ENCODE assay signal across 19 mouse cellular contexts in the genomic region with DNA sequence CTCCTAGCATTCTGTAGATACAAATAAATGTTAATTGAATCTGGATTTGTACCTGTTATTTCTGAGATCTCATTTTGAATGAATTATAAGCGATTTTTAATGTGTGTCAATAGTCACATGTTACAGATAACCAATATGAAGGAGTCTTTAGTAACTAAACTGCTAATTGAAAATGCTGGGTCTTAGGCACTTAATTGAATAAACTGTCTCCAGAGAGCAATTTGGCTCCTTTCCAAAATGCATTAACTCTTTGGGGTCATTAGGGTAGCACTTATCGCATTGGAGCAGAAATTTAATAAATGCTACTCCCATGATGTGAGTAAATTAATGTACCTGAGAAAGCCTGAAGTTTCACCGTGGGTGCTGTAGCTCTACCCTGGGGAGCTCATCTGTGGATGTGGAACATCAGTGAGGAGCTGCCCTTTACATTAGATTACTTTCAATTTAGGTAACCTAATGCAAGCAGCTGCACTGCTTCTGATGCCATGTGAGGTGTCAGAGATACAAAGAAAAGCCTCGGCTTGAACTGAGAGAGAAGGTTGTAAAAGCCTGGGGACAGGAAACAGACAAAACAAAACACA.
DNase-seq lines count a peak whose midpoint lies in the region; ATAC-seq and TF ChIP-seq lines count a peak whose summit lies in the region.
"Had no signal": no experiment of that assay in that cellular context is flagged by ENCODE, and none has a peak within 500 bp of the region (broad histone marks: within the 10 kb centered on the region; RNA-seq: fewer than 3 reads in every experiment).

No protein-coding gene starts in this region.

- no peak for DNase-seq in forebrain, postnatal 0 days
- peak; percentile 75 for DNase-seq in midbrain, postnatal 0 days (ENCODE audit: low spot score)
- DNase-seq in brain, embryonic 14.5 days (ENCODE audit: low read depth): peak; percentile 83
- no peak for DNase-seq in left cerebral cortex, adult 11 months (ENCODE audit: low spot score)
- DNase-seq: adrenal gland, postnatal 14 days; cerebellum, adult 11-12 months; cerebellum, postnatal 25 days; gastrocnemius, adult 2 months; heart, postnatal 14 days; kidney, adult 8-10 months; kidney, postnatal 14 days; lung, postnatal 10 days had no signal

- 28% methylated on average over 4 of the region's 4 CpGs for WGBS in forebrain, embryonic 13.5 days
- WGBS in forebrain, postnatal 0 days: 23% methylated on average over 4 of the region's 4 CpGs
- WGBS in midbrain, postnatal 0 days: 58% methylated on average over 4 of the region's 4 CpGs
- WGBS in midbrain, embryonic 16.5 days: 44% methylated on average over 4 of the region's 4 CpGs
- 16% methylated on average over 4 of the region's 4 CpGs for WGBS in neural tube, embryonic 14.5 days

- no peak for TF ChIP-seq CTCF in forebrain, postnatal 0 days (IDR thresholded peaks at IDR 0.05; ENCODE audit: low read depth)
- no peak for TF ChIP-seq CTCF in midbrain, postnatal 0 days (IDR thresholded peaks at IDR 0.05)
- TF ChIP-seq CTCF in brain, embryonic 14.5 days (IDR thresholded peaks at IDR 0.05; ENCODE audit: borderline replicate concordance, extremely low read depth, insufficient read depth, insufficient read length): no peak

- TF ChIP-seq POLR2A in brain, embryonic 14.5 days (IDR thresholded peaks at IDR 0.05; ENCODE audit: borderline replicate concordance, extremely low read depth, insufficient read depth, insufficient read length, poor library complexity, severe bottlenecking): no peak

- 0 out of 2 replicates have a peak overlapping the region, but pooled peaks have one; percentile 40 for H3K27ac ChIP-seq in forebrain, embryonic 13.5 days
- H3K27ac ChIP-seq in forebrain, postnatal 0 days (ENCODE audit: low read depth, low read length): no peak overlapping the region
- H3K27ac ChIP-seq in midbrain, postnatal 0 days (ENCODE audit: low read depth, low read length): no peak overlapping the region
- H3K27ac ChIP-seq in midbrain, embryonic 16.5 days (ENCODE audit: low read length): no peak overlapping the region
- no peak overlapping the region for H3K27ac ChIP-seq in neural tube, embryonic 14.5 days (ENCODE audit: low read depth, low read length)
- H3K27ac ChIP-seq: gastrocnemius, adult 2 months; limb, embryonic 15.5 days; stomach, embryonic 15.5 days had no signal

- ATAC-seq in forebrain, embryonic 13.5 days: peak; percentile 24; the same call in 1 of the 2 replicates
- ATAC-seq in forebrain, postnatal 0 days: no peak
- no peak for ATAC-seq in midbrain, postnatal 0 days (ENCODE audit: low FRiP score)
- ATAC-seq in midbrain, embryonic 16.5 days: no peak
- peak; percentile 83 for ATAC-seq in neural tube, embryonic 14.5 days (ENCODE audit: low read depth)

- H3K4me1 ChIP-seq in forebrain, embryonic 13.5 days: peaks cover 14% of the 10 kb centered on the region
- peaks cover 3% of the 10 kb centered on the region; the same call in 1 of the 2 replicates for H3K4me1 ChIP-seq in forebrain, postnatal 0 days (ENCODE audit: insufficient read depth)
- H3K4me1 ChIP-seq in midbrain, postnatal 0 days (ENCODE audit: insufficient read depth, low read length): no peaks in the 10 kb centered on the region
- H3K4me1 ChIP-seq in midbrain, embryonic 16.5 days (ENCODE audit: control insufficient read depth, insufficient read depth, low read length): peaks cover 5% of the 10 kb centered on the region; the same call in 1 of the 2 replicates
- H3K4me1 ChIP-seq in neural tube, embryonic 14.5 days (ENCODE audit: control insufficient read depth, insufficient read depth, low read length): no peaks in the 10 kb centered on the region; the same call in 1 of the 2 replicates
- H3K4me1 ChIP-seq: limb, embryonic 15.5 days; stomach, embryonic 15.5 days had no signal

- H3K36me3 ChIP-seq in forebrain, embryonic 13.5 days (ENCODE audit: poor library complexity, severe bottlenecking): no peaks in the 10 kb centered on the region
- no peaks in the 10 kb centered on the region for H3K36me3 ChIP-seq in forebrain, postnatal 0 days (ENCODE audit: insufficient read depth)
- no peaks in the 10 kb centered on the region for H3K36me3 ChIP-seq in midbrain, postnatal 0 days (ENCODE audit: insufficient read depth, low read length)
- no peaks in the 10 kb centered on the region for H3K36me3 ChIP-seq in midbrain, embryonic 16.5 days (ENCODE audit: control insufficient read depth, insufficient read depth, low read length)
- H3K36me3 ChIP-seq in neural tube, embryonic 14.5 days (ENCODE audit: control insufficient read depth, insufficient read depth, low read length): no peaks in the 10 kb centered on the region
- H3K36me3 ChIP-seq: heart, embryonic 12.5 days; limb, embryonic 15.5 days; stomach, embryonic 15.5 days had no signal

- H3K4me2 ChIP-seq in forebrain, embryonic 13.5 days: 0 out of 2 replicates have a peak overlapping the region, but pooled peaks have one; percentile 19
- H3K4me2 ChIP-seq in forebrain, postnatal 0 days (ENCODE audit: low read depth): no peak overlapping the region
- H3K4me2 ChIP-seq in midbrain, postnatal 0 days (ENCODE audit: low read depth, low read length, poor library complexity, severe bottlenecking): no peak overlapping the region
- H3K4me2 ChIP-seq in midbrain, embryonic 16.5 days (ENCODE audit: low read length): no peak overlapping the region
- no peak overlapping the region for H3K4me2 ChIP-seq in neural tube, embryonic 14.5 days (ENCODE audit: low read depth, low read length)
- H3K4me2 ChIP-seq: heart, embryonic 12.5 days; limb, embryonic 15.5 days; stomach, embryonic 15.5 days had no signal

- no peaks in the 10 kb centered on the region for H3K9me3 ChIP-seq in forebrain, embryonic 13.5 days (replicated peaks)
- H3K9me3 ChIP-seq in forebrain, postnatal 0 days (ENCODE audit: low read length): no peaks in the 10 kb centered on the region
- H3K9me3 ChIP-seq in midbrain, postnatal 0 days (ENCODE audit: low read length): no peaks in the 10 kb centered on the region
- no peaks in the 10 kb centered on the region for H3K9me3 ChIP-seq in midbrain, embryonic 16.5 days (replicated peaks; ENCODE audit: control insufficient read depth, low read length, poor library complexity, severe bottlenecking)
- H3K9me3 ChIP-seq in neural tube, embryonic 14.5 days (ENCODE audit: control insufficient read depth, low read length): no peaks in the 10 kb centered on the region
- H3K9me3 ChIP-seq: G1E; heart, embryonic 12.5 days; limb, embryonic 15.5 days; stomach, embryonic 15.5 days had no signal

- H3K27me3 ChIP-seq in forebrain, embryonic 13.5 days: no peaks in the 10 kb centered on the region
- no peaks in the 10 kb centered on the region for H3K27me3 ChIP-seq in forebrain, postnatal 0 days (ENCODE audit: insufficient read depth, low read length)
- H3K27me3 ChIP-seq in midbrain, postnatal 0 days (ENCODE audit: insufficient read depth, low read length): no peaks in the 10 kb centered on the region
- H3K27me3 ChIP-seq in midbrain, embryonic 16.5 days (ENCODE audit: control insufficient read depth, insufficient read depth, low read depth, low read length): no peaks in the 10 kb centered on the region
- H3K27me3 ChIP-seq in neural tube, embryonic 14.5 days (ENCODE audit: control insufficient read depth, insufficient read depth, low read length): no peaks in the 10 kb centered on the region
- H3K27me3 ChIP-seq: heart, embryonic 12.5 days; limb, embryonic 15.5 days; stomach, embryonic 15.5 days had no signal

- no peak overlapping the region for H3K4me3 ChIP-seq in forebrain, embryonic 13.5 days
- H3K4me3 ChIP-seq in forebrain, postnatal 0 days (ENCODE audit: low read depth, low read length): no peak overlapping the region
- no peak overlapping the region for H3K4me3 ChIP-seq in midbrain, postnatal 0 days (ENCODE audit: low read depth, low read length)
- no peak overlapping the region for H3K4me3 ChIP-seq in midbrain, embryonic 16.5 days (ENCODE audit: low read depth, low read length)
- H3K4me3 ChIP-seq in neural tube, embryonic 14.5 days (ENCODE audit: low read depth, low read length): no peak overlapping the region
- H3K4me3 ChIP-seq: gastrocnemius, adult 2 months; heart, embryonic 12.5 days; limb, embryonic 15.5 days; stomach, embryonic 15.5 days had no signal

- no peak overlapping the region for H3K9ac ChIP-seq in forebrain, embryonic 13.5 days
- H3K9ac ChIP-seq in forebrain, postnatal 0 days: no peak overlapping the region
- H3K9ac ChIP-seq in midbrain, postnatal 0 days (replicated peaks; ENCODE audit: low read length, poor library complexity, severe bottlenecking): no peak overlapping the region
- H3K9ac ChIP-seq in midbrain, embryonic 16.5 days (ENCODE audit: low read depth, low read length): no peak overlapping the region
- no peak overlapping the region for H3K9ac ChIP-seq in neural tube, embryonic 14.5 days (replicated peaks; ENCODE audit: low read depth, low read length)
- H3K9ac ChIP-seq: heart, embryonic 12.5 days; limb, embryonic 15.5 days; stomach, embryonic 15.5 days had no signal

Comparison
In these comparisons a context has a peak if more than half of its experiments do, and no peak if none do; other contexts are left out.
1. ATAC-seq: peak in forebrain, embryonic 13.5 days (single experiment) and neural tube, embryonic 14.5 days (single experiment); none in forebrain, postnatal 0 days (single experiment), midbrain, postnatal 0 days (single experiment) and midbrain, embryonic 16.5 days (single experiment).
2. DNase-seq: peak in midbrain, postnatal 0 days (single experiment) and brain, embryonic 14.5 days (single experiment); none in forebrain, postnatal 0 days (single experiment) and left cerebral cortex, adult 11 months (single experiment).